Mouse (Mus musculus): ENCODE data around the gene Lyplal1.

Gene Lyplal1

DNA sequence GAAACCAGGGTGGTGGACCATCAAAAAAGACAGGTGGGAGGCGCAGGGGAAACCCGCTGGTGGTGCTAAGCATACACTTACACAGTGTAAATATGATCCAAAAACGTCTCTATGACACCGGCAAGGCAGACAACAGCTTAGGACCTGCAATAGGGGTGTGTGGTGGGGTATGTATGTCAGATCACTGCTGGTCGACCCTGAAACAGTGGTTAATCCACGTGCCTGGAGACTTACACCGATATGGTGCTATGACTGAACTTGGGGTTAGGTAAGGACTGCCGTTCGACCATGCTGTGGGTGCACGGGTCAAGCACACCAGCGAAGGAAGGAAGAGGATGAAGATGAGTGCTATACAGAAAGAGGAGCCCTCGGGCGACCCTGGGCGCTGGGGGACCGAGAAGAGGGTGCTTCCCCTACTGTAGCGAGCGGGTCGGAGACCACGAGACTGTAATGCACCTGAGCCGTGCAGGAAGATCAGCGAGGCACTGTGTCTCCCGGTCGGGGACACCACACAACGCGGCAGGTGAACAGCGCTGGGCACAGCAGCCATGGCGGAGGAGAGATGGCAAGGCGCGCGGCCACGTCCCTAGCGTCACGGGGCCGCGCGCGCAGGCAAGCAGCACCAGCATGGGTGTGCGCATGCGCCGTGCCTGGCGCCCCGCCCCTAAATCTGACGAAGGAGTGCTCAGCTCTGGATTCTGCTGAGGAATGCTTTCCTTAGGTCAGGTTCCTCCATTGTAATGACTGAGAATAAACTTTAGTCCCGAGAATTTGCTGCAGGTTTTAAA is at the start of gene Lyplal1:
Gene Lyplal1, minus strand, starts transcription at position 610 of the 788 bp plus-strand sequence.
- peak; percentile 89 for DNase-seq (ENCODE audit: low read depth, low spot score)

DNA sequence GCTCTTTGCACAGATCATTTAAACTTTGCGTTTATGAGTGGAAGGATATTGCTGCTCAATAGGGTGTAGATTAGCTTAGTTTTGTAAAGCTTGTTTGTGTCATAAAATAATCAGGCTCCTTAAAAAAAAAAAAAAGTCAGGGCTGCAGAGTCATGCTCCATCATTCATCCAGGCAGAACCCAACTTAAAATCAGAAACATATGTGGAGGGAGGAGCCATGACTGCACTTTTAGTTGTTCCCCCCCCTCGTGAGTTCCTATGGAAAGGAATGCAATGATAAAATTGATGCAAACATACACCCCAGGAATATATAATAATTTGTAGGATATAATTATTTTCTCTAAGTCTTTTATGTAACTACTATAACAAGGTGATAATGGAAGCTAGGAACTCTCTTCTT is 46.5 kb upstream of the Lyplal1 start:
- DNase-seq (ENCODE audit: low read depth, low spot score): no peak

DNA sequence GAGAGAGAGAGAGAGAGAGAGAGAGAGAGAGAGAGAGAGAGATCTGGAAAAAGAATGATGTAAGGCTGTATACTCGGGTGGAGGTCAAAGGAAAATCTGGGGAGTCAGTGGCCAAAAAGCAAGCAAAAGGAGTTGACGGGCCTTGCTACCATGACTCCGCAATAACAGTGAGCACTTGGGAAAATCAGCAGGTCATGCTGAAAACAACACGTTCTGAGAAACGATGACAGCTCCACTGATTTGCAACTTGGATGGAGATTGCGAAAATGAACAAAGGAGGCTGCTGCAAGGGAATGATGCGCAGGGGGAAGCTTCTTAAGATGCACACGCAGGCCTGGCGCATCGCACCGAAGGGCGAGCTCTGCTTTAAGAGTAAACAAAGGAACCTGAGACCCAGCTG is 46.1 kb upstream of the Lyplal1 start:
- no peak for DNase-seq (ENCODE audit: low read depth, low spot score)

DNA sequence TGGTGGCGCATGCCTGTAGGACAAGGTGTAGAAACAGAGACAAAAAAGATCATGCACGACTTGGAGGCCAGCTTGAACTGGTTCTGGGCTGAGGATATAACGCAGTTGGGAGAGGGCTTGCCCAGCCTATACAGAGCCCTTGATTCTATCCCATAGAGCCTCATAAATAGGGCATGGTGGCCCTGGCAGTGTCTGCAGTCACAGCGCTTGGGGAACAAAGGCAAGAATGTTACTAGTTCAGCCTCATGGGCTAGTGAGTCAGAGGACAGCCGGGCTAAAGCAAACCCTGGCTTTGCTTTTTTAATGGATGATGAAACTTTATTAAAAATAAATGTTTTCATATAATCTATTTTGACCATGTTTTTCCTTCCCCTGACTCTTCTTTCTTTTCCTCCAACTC is 33.3 kb upstream of the Lyplal1 start:
- no peak for DNase-seq (ENCODE audit: low read depth, low spot score)

DNA sequence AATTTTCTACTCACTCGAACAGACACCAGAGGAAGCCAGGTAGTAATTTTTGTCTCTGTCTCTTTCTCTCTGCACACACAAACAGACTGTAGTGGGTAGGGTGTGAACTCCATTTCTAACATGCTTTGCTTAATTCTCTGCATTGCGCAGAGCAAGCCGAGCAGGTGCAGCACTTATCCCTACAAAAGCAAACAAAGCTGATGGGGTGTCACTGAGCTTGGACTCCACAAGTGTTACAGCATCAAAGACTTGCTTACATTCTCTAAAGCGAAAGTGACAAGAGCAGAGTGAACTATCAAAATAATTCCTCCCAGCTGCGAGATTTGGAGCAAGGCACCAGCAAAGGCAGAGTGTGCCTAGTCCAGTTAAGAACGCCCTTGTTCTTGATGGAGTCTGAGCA is 28.3 kb upstream of the Lyplal1 start:
- DNase-seq (ENCODE audit: low read depth, low spot score): no peak

DNA sequence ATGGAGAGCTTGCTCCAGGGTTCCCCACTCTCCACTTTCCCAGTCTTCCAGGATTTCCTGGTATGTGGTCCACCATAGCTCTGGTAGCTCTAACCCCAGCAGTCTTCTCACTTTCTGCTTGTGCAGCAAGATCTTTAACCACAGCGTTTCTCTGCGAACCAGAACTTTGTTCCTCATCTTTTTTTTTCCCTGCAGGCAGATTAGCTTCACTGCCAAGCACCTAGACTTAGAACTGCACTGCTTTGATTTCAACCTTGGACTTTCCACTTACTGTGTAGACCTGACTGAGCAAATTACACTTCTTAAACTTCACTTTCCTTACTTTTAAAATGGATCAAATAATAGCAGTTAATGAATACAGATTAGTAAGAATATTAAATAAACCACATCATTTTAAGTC is 23.1 kb upstream of the Lyplal1 start:
- no peak for DNase-seq (ENCODE audit: low read depth, low spot score)

DNA sequence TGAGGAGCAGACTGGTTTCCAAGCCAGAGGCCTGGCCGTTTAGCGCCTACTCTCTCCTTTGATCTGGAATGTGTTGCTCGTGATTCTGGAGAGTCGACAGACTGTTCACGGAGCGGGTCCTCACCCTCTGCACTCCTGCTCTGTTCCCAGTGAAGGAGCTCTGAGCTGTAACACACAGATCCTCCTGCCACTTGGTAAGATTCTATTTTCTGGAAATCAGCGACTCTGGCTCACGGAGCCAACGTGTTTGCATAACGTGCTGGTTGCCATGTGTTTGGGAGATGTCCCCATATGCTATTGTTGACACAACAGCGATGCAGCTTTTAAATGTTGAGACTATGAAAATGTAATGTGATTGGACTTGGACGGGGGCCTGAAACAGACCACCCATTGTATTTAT is 20.8 kb upstream of the Lyplal1 start:
- DNase-seq (ENCODE audit: low read depth, low spot score): no peak

DNA sequence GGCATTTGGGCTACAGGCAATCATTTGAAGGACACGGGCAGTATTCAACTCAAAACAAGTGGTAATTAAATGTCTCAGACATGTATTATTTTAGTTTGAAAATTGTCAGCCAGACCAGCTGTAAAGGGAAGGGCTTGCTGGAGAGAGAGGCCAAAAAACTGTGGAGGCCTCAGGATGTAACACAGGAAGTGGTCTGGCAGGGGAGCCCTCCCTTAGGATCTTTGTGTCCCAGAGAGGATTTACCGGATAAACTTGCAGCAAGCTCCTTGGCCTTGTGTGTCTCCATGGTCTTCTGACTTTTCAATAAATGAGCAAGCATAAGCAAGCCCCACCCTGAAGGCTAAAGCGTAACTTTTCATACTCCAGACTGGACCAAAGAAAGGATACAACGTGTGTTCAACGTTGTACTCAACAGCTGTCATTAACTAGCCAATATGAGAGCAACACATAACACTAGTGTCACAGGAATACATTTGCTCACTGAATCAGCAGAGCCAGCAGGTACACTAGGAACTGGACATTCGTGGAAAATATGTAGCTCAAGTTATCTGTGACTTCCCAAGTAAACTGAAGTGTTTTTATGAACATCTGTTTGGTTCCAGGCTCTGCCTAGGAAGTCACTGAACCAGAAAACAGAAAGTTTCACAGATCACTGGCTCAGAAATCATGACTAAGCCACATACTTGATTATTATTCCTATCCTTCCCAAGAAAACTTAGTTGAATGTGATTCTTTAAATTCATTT is 19.7 kb upstream of the Lyplal1 start:
- DNase-seq (ENCODE audit: low read depth, low spot score): no peak

DNA sequence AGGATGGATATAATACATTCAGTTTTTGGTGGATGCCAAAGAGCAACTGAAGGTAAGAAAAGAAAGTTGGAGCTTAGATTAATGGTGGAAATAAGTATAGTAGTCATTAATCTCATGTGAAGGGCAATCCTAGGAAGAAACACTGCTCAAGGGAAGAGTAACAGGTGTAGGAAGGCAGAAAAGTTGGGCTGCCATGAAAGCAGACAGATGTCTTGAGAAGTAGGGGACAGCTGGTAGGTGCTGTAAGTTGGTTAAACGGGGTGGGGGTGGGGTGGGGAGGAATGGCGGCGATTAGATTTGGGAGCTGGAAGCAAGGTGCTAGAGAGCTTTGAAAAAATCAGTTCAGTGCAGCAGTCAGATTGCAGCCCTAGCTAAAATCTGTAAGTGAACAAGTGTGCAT is 14.4 kb upstream of the Lyplal1 start:
- DNase-seq (ENCODE audit: low read depth, low spot score): no peak

DNA sequence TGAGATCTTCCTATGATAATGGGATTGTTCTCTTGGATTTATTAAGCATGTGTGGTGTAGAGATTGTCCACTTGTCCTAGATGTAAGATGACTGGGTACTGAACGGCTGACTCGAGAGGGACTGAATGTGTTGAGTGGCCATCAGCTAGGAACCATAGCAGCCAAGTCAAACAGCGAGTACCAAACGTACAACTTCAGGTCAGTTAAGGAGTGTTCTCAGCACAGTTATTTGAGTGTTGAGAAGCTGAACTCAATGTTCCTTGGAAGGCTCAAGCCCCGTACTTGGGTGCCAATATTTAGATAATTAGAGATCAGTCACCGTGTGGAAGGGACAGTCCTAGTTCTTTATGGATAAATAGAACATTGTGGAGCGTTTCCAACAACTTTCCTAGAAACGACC is 11.8 kb upstream of the Lyplal1 start:
- no peak for DNase-seq (ENCODE audit: low read depth, low spot score)

DNA sequence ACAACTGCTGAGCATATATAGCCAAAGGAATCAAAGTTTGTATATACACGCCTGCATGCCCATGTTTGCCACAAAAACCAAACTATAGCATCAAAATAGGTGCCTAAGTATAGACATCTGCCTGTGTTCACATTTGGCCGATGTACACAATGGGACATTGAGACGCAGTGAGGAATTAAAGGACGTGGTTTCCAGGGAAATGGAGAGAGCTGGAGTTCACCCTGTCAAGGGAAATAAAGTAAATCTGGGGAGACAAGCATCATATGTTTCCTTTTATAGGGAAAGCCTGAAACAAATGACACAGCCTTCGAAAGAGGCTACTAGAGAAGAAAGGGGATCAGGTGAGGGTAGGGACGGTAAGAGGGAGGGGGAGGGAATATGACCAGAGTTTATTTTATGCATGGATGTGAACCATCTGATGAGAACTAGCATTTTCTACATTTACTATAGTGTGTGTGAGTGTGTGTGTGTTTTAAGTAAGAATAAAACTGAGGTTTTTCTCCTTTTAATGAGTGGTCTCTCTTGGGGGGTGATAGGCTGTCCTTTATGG is 9.3 kb upstream of the Lyplal1 start:
- DNase-seq (ENCODE audit: low read depth, low spot score): no peak

DNA sequence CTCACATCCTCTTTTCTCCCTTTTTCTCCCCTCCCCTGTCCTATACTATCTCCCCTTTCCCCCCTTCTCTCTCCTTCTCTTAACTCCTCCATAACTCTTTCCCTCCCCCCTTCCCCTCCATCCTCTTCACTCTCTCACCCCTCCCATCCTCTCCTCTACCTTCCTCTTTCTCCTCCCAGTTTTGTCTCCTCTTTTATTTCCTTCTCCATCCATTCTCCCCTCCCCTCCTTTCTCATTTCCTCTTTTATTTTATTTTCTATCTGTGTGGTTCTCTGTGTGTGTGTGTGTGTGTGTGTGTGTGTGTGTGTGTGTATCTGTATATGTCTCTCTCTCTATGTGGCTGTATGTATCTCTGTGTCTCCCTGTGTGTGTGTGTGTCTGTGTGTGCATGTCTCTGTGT is 6.6 kb upstream of the Lyplal1 start:
- DNase-seq (ENCODE audit: low read depth, low spot score): no peak

DNA sequence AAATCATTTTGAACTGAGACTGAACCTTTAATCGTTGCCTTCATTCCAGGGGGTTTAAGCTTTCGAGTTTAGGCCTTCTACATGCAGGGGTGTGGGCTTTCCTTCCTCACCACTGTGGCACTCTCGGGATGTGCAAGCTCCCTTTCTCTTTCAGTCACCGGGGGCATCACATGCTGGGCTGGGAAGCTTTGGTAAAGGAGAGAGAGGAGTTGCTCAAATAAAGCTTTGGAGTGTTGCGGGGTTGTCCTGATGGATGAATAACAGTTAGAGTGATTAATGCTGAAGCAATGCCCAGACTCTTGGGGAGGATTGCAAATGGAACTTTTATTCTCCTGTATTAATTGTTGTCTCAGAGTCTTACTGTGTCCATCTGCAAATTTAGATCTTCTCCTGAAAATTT is 2.7 kb upstream of the Lyplal1 start:
- DNase-seq (ENCODE audit: low read depth, low spot score): no peak

DNA sequence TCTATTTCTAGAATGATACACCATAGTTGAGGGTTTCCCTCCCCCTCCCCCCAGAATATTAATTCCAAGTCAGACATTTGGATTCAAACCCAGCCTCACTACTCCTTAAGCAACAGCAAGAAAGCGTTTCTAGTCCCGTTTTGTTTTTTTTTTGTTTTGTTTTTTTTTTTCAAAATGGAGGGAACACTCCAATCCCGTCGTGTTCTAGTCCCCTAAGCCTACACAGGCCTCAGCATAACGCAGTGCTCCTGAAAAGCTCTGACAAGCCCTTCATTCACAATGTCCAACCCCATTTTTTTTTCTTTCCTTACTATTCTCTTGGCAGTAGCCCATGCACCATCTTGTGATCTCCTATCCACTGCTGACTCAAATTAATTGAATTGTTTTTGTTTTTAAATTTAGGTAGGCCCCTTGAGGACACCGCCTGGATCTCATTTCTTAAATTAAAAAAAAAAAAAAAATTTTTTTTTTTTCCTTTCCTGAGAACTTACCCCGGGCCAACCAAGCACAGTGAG is 967 bp downstream of the Lyplal1 start:
- DNase-seq (ENCODE audit: low read depth, low spot score): peak; percentile 35

DNA sequence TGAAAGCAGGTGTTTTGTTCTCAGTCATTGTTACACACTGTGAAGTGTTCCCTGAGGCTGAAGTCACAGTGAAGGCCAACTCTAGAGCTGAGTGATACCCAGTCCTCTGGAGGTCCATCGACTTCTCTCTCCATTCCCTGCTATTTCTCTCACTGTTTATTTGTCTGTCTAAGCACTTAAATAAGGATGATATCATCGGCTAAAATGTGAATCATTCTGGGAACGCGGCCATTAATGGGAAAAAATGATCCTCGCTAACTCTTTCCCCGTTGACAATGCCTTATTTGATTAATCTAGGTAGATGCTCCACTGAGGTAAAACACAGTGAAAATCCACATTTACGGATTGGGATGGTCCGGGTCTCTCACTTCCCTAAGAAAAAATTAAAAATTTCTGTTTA is 14.8 kb downstream of the Lyplal1 start:
- DNase-seq (ENCODE audit: low read depth, low spot score): no peak

DNA sequence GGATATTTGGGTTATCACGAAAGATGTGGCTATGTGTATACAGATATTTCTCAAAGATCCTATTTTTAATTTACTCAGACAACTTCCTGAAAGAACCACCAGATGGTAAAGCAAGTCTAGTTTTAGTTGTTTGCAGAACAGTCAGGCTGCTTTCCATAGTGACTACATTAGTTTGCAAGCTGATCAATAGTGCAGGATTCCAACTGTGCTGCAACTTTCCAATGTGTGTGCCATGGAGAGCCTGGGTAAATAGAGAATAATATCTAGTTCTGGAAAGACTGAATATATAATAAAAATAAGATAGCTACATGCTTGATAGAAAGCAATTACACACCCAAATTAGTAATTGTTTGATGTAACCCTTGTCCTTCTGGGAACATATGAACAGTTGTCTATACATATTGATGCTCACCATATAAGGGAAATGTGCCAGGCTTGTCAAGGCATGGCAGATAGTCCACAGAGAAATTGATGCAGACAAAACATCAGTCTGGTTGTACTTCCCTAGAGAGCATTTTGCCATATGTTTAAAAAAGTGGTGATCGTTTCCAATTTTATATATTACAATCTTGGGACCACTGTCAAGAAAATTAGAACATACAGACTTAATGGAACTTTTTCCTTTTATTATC is 50.7 kb downstream of the Lyplal1 start:
- DNase-seq (ENCODE audit: low read depth, low spot score): no peak

DNA sequence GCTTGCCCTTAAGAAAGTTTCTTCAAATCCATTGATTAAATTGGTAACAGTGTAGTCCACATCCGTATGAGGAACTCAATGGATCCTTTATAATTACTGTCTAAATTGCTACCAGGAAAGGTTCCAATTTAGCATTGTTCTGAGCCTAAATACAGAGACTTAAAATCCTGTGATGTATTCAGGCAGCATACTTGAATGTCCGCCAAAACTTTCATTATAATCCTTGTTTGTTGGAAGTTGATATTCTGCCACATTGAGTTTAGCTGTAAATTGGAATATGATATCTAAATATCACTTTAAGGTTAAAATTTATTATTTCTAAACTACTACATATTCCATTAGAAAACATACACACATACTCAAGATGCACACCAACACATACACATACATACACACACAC is 57.1 kb downstream of the Lyplal1 start:
- DNase-seq (ENCODE audit: low read depth, low spot score): no peak

DNA sequence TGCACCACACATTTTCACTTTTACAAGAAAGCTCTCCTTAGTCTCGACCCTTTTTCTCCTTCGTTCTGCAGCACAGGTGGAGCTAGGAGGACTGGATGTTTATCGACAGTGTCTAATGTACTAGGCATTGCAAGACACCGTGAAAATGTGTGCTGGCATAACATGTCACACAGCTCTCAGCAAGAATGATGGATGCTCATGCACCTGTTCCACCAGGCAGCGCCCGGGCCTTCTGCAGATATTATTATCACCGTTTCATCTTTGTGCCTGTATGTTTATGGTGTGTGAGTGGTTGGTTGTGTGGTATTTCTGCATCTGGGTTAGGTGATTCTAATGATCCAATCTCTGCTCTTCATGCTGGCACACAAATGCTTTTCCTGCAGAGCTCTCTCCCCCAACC is 62.9 kb downstream of the Lyplal1 start:
- DNase-seq (ENCODE audit: low read depth, low spot score): no peak

DNA sequence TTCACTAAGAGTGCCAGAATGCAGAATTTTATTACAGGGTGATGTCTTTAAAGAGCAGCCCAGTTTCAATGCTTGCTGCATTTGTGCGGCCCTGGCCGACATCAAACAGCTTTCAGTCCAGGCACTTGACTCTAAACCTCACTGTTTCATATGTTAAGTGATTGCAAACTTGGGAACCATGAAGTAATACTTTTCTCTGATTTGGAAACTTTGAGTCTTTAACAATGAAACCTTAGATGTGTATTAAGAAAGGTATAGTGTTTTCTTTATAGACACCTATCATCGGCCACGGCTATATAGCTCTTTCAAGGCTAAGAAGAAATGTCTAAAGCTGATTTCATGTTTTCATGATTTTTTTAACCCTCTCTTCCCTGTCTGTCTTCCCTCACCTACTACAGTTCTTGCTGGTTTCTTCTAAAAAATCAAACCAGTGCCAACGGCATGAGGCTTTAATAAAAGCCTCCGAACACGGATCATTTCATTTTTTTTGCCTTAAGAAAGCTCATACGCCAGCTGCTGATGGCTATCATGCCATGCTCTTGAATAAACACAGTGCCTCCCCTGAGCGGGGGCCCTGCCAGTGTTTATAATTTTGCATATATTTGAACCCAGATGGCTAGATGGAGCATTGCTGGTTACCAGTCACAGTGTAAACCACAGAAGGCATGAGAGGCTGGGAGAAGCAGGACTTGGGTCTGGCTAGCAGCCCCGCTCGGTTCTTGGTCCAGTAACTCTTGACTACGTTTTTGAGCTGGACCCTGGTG is 63.6 kb downstream of the Lyplal1 start:
- no peak for DNase-seq (ENCODE audit: low read depth, low spot score)

DNA sequence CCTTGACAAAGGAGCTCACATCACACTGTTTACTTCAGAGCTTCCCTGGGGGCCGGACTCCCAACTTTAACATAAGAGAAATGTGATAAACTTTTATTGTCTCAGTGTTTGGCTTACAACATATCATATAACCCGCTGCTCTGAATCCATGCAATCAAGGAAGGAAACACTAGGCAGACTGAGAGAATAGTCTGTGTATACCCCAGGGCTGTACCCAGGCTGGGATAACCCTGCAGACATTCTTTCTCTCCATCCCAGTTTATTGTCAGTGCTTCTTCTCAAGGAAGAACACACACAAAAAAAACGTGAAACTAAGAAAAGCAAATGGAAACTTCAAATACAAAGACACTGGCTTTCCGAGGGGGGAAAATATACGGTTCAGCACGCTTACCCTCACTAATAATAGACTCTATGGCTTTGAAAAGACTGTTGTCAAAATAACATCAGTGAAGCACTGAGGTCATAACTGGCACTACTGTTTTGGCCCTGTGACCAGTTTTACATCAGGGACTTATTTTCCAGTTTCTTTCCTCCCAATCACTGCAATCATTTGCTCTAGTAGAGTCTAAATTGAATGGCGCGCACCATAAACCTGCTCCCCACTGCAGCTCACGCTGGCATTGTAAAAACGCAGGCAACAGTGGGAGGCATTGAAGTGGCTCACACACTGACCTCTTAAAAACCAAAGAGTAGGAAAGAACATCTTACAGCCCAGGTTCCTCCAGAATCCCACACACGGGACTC is 73.2 kb downstream of the Lyplal1 start:
- DNase-seq (ENCODE audit: low read depth, low spot score): no peak

DNA sequence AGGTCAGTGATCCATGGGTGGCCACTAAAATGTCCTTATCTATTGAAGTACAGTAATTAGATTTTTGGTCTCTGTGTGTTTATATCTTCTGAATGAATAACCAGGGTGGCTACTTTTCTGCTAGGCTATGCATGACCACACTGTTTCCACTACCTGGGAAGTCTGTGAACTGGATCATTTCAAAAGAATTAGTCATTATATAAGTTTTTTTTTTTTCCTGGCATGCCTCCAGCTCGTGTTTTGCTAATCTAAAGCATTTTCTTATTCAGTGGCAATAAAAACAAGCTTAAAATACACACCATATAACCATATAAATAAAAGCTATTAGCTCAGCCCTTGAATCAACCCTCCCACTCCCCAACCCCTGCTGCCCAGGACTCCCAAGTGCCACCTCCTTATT is 75.3 kb downstream of the Lyplal1 start:
- DNase-seq (ENCODE audit: low read depth, low spot score): no peak

All from R1 (cell line).